Mouse (Mus musculus) liver, embryonic 14.5 days (tissue): Measurements from ENCODE around the gene Rdm1.

Experiments
- CTCF ChIP-seq: IDR thresholded peaks from 2 replicates; pipeline ENCODE4 v1.5.1; 2016; ENCODE audit warnings: antibody characterized with exemption, low read depth, control low read depth
- EP300 ChIP-seq: IDR thresholded peaks from 2 replicates; pipeline ENCODE4 v1.6.1; 2016; ENCODE audit warnings: antibody characterized with exemption, low read depth

DNA sequence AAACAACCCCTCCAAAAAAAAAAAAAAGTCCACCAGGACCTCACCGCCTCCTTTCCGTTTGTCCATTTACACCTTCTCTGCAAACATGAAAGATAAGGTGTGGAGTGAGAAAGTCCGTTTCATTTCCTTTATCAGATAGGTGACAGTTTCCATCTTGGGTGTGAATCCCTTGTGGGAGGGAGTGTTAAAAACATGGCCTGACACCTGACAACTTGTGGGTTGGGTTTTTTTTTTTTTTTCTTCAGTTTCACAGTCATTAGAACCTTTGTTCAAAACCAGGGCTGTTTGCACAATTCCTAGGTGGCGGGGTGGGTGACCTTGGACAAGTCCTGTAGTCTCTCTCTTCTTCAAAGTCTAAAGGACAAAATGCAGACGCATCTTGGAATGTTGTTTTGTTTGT is 34.8 kb downstream of the Rdm1 start:
- TF ChIP-seq CTCF (no peak), EP300 (no peak)
